Mouse (Mus musculus): Measurements from ENCODE around the gene Ptgs2.

Gene Ptgs2

DNA sequence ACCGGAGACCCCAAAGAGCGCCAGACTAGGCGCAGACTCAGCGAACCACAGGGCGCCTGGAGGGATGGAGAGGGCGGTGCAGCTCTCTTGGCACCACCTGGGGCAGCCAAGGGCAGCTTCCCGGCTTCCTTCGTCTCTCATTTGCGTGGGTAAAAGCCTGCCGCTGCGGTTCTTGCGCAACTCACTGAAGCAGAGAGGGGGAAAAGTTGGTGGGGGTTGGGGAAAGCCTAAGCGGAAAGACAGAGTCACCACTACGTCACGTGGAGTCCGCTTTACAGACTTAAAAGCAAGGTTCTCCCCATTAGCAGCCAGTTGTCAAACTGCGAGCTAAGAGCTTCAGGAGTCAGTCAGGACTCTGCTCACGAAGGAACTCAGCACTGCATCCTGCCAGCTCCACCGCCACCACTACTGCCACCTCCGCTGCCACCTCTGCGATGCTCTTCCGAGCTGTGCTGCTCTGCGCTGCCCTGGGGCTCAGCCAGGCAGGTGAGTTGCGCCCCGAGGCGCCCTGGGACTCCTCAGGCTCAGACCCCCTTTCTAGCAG is at the start of gene Ptgs2:
TSS of gene Ptgs2 (plus strand) at position 242 of the 544 bp plus-strand sequence.
- in situ Hi-C loops (cut with MboI, MseI): loop anchor here in 1 of 2 experiments (10.0 kb wide), 1 partner anchor 505 kb away; no protein-coding TSS in a partner anchor

- in situ Hi-C loops (cut with MboI, MseI): loop anchor here in 1 of 2 experiments (5.0 kb wide), 1 partner anchor 88 kb away; the partner anchor contains the start of gene Pla2g4a
Observed at GRCm38 (mm10) chr1:150050256-150050655, 49.6 kb upstream of the Ptgs2 start.

DNA sequence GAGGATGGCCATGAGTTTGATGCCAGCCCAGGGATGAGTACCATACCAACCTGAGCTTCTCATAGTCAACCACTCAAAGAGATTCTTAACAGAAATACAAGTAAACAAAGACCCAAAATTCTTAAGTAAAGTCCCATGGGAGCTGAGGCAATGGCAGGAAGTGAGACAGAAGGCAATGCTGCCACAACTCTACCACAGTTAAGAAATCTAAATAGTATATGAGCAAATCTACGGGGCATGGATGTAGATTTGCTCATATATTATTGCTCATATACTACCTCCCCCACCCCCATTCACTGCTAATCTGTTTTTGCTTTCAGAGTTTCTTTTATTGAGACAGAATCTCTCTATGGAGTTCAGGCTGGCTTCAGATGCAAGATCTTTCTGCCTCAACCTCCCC is 34.1 kb upstream of the Ptgs2 start:
- in situ Hi-C loops (cut with MboI, MseI): no loop called here

DNA sequence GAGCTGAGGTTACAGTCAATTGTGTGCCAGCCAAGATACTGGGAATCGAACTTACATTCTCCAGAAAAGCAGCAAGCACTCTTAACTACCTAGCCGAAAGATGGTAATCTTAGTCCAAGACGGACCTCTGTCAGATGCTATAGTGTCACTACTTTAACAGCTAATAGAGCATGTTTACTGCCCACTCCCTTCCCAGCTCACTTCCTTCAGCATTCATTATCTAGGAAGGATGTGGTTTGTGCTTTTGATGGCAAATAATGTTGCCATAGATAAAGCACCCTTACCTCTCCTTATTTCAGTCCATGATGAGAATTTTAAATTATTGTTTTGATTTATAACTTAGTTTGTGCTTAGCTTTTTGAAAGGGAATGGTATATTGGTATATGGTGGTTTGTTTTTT is 27.0 kb upstream of the Ptgs2 start:
- in situ Hi-C loops (cut with MboI, MseI): no loop called here

- in situ Hi-C loops (cut with MboI, MseI): no loop called here
Observed at GRCm38 (mm10) chr1:150074609-150075008, 25.2 kb upstream of the Ptgs2 start.

GRCm38 (mm10) chr1:150089040-150089692 is 10.7 kb upstream of the Ptgs2 start:
- in situ Hi-C loops (cut with MboI, MseI): no loop called here

- in situ Hi-C loops (cut with MboI, MseI): no loop called here
Observed at GRCm38 (mm10) chr1:150090229-150090628, 9.6 kb upstream of the Ptgs2 start.

GRCm38 (mm10) chr1:150097036-150097435 is 2.8 kb upstream of the Ptgs2 start:
- in situ Hi-C loops (cut with MboI, MseI): no loop called here

DNA sequence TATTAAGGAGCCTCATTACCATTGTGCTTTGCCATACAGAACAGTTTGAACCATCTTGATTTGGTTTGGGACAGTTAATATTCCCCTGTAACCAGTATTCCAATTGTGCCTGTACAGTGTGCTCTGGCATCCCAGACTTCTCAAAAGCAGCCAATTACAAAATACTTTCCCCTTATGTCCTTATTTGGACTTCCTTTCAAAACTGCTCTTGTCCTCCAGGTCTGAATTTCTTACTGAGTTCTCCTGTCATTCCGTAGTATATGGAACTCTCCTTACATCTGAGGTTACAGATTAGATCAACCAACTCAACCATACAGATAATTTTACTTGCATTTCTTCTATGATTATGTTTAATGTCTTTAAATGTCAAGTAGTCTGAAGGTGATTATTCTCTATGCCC is 2.1 kb upstream of the Ptgs2 start:
- in situ Hi-C loops (cut with MboI, MseI): no loop called here

DNA sequence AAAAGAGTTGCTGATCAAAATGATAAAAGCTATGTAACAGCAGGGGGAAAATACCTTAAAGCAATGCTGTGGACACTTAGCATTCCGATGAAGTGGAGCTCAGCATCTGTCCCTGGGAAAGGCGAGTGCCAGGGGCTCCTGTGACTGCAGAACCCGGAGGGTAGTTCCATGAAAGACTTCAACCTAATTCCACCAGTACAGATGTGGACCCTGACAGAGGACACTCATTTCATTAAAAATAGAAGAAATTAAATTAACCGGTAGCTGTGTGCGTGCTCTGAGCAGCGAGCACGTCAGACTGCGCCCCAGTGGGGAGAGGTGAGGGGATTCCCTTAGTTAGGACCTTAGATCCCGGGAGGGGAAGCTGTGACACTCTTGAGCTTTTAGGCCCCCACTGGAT is 457 bp upstream of the Ptgs2 start:
- in situ Hi-C loops (cut with MboI, MseI): no loop called here

GRCm38 (mm10) chr1:150104228-150104720 is 4.4 kb downstream of the Ptgs2 start:
- in situ Hi-C loops (cut with MboI, MseI): loop anchor here in 1 of 2 experiments (10.0 kb wide), 1 partner anchor 509 kb away; no protein-coding TSS in a partner anchor

DNA sequence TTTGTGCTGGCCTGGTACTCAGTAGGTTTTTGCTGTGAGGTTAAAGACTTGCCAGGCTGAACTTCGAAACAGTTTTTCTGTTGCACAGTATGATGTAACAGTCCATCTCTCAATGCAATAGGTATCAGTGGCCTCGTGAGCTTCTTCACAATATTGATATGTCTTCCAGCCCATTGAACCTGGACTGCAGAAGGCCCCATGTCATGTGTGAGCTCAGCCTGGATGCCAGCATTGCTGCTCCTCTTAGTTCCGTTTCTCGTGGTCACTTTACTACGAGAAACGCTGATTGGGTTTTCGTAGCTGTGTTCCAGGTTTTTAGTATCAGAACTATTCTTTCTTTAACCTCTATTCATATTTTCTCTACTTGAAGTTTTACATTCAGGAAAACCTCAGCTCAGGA is 6.9 kb downstream of the Ptgs2 start:
- in situ Hi-C loops (cut with MboI, MseI): loop anchor here in 1 of 2 experiments (10.0 kb wide), 1 partner anchor 512 kb away; no protein-coding TSS in a partner anchor

GRCm38 (mm10) chr1:150109591-150109990 is 9.8 kb downstream of the Ptgs2 start:
- in situ Hi-C loops (cut with MboI, MseI): loop anchor here in 1 of 2 experiments (10.0 kb wide), 1 partner anchor 515 kb away; no protein-coding TSS in a partner anchor

GRCm38 (mm10) chr1:150115352-150115751 is 15.5 kb downstream of the Ptgs2 start:
- in situ Hi-C loops (cut with MboI, MseI): no loop called here

GRCm38 (mm10) chr1:150118352-150118751 is 18.5 kb downstream of the Ptgs2 start:
- in situ Hi-C loops (cut with MboI, MseI): no loop called here

GRCm38 (mm10) chr1:150125568-150125967 is 25.7 kb downstream of the Ptgs2 start:
- in situ Hi-C loops (cut with MboI, MseI): loop anchor here in 1 of 2 experiments (5.0 kb wide), 1 partner anchor 78 kb away; no protein-coding TSS in a partner anchor

- in situ Hi-C loops (cut with MboI, MseI): no loop called here
Observed at GRCm38 (mm10) chr1:150130070-150130469, 30.2 kb downstream of the Ptgs2 start.

GRCm38 (mm10) chr1:150130586-150131275 is 30.9 kb downstream of the Ptgs2 start:
- in situ Hi-C loops (cut with MboI, MseI): no loop called here

GRCm38 (mm10) chr1:150135350-150135749 is 35.5 kb downstream of the Ptgs2 start:
- in situ Hi-C loops (cut with MboI, MseI): no loop called here

GRCm38 (mm10) chr1:150139730-150140129 is 39.9 kb downstream of the Ptgs2 start:
- in situ Hi-C loops (cut with MboI, MseI): no loop called here

GRCm38 (mm10) chr1:150141939-150142338 is 42.1 kb downstream of the Ptgs2 start:
- in situ Hi-C loops (cut with MboI, MseI): no loop called here

GRCm38 (mm10) chr1:150143578-150143977 is 43.7 kb downstream of the Ptgs2 start:
- in situ Hi-C loops (cut with MboI, MseI): no loop called here

Measured in T-helper 17 cell (primary cell).